Mouse (Mus musculus): Measurements from ENCODE around the gene Ankmy2. TPM values are rescaled to one million over a fixed set of nuclear protein-coding genes. Genes with fewer than 3 reads are reported as not detected.

The Ankmy2 gene
- polyA plus RNA-seq (2012; rRNA removed), result 2.0 and 2.7 TPM in 2 replicates

DNA sequence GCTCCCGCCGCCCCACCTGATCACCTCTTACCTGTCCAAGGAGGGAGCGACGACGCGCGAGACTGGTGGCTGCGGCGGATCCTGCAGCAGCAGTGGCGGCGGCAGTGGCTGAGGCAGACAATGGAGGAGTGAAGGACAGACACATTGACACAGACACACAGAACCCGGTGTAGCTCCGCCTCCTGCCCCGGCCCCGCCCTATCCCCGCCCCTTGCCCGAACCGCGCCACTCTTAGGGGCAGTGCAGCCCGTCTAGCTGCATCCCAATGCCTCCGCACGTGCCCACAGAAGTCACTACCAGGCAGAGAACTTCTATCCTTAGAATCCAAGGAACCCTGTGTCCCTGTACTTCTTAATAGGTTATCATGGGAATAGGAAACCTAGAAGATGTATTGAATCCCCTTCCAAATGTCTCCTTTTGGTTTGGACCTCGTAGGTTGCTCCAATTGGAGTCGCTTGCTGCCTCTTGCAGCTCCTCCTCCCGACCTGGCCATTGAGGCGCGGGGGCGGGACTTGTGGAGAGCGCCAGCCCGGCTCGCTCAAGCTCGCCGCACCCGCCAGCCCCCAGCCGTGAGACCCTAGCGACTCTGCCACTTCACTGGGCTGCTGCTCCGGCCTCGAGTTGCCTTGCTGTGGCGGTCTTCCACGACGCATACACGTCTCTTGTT is at the start of gene Ankmy2:
Ankmy2 (plus strand) TSS at position 478 of the 667 bp plus-strand sequence.

DNA sequence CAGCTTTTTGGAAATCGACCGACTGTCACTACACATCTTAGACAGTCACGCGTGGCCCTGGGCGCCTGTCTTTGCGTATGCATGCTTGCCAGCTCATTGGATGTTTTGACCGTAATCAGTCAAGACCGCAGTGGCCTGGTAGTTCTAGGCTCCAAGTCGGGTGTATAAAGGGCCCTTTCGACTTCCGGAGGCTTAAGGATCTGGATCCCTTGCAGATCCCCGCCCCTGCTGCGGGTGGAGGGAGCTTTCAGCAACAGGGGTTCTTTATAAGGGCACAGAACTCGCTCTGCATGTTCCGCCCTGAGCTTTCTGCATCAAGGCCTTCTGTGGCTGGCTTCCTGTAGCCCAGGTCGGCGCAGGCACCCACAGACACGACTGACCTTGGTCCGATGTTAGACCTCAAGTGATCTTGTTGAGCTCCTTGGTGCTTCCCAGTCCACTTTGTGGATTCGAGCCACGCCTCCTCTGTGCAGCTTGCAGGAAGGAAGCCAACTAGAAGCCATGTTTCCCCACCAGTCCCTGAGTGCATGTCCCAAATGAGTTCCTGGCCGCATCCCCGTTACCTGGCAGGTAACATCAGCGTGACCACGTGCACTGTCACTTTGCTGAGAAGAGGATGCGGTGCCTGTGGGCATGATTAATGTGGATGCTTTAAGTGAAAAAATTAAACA is 859 bp downstream of the Ankmy2 start, which contains the start of gene Bzw2:
Bzw2 (minus strand) TSS at position 443 of the 671 bp plus-strand sequence.

Other genes with a start within 250 kb of the Ankmy2 start
- gene Agr3, start 231.5 kb upstream of the Ankmy2 start, polyA plus RNA-seq (2012; rRNA removed), result not detected in 2 replicates
- gene Agr2, start 164.2 kb upstream of the Ankmy2 start, polyA plus RNA-seq (2012; rRNA removed), result 252 and 270 TPM in 2 replicates
- gene Tspan13, start 114.6 kb upstream of the Ankmy2 start, polyA plus RNA-seq (2012; rRNA removed), result 225 and 530 TPM in 2 replicates
- 2.5 and 3.2 TPM in 2 replicates for gene Bzw2, start 966 bp downstream of the Ankmy2 start, polyA plus RNA-seq (2012; rRNA removed)
- not detected in 2 replicates for gene Lrrc72, start 96.3 kb downstream of the Ankmy2 start, polyA plus RNA-seq (2012; rRNA removed)
- gene Sostdc1, start 157.0 kb downstream of the Ankmy2 start, polyA plus RNA-seq (2012; rRNA removed), result 2.6 and 2.7 TPM in 2 replicates
- 0.24 and 0.32 TPM in 2 replicates for gene Ispd, start 224.3 kb downstream of the Ankmy2 start, polyA plus RNA-seq (2012; rRNA removed)
- gene D630036H23Rik, start 225.1 kb downstream of the Ankmy2 start, polyA plus RNA-seq (2012; rRNA removed), result 0.97 and 1.7 TPM in 2 replicates

Measured in stomach, adult 2 months (tissue).